Mouse (Mus musculus) bone marrow macrophage, adult 2 months (primary cell): Measurements from ENCODE around the gene Apba3. TPM values are rescaled to one million over a fixed set of nuclear protein-coding genes. Genes with fewer than 3 reads are reported as not detected.

ENCODE experiments used
- H3K27ac ChIP-seq: 2 replicates; pipeline ENCODE4 v1.5.1; 2012; ENCODE audit warnings: low read depth, low read length; ENCODE audit not compliant: insufficient read depth
- H3K4me1 ChIP-seq: 2 replicates; pipeline ENCODE4 v1.6.1; 2012; ENCODE audit warnings: low read length; ENCODE audit not compliant: control insufficient read depth, insufficient read depth
- H3K4me3 ChIP-seq: 2 replicates; pipeline ENCODE4 v1.5.1; 2012; ENCODE audit warnings: mild to moderate bottlenecking, low read length, moderate library complexity; ENCODE audit not compliant: insufficient read depth
- CTCF ChIP-seq: IDR thresholded peaks from 2 replicates; pipeline ENCODE4 v1.5.1; 2012; ENCODE audit warnings: low read depth, mild to moderate bottlenecking, low read length, moderate library complexity
- POLR2A ChIP-seq: IDR thresholded peaks from 2 replicates; pipeline ENCODE4 v1.6.1; 2012; ENCODE audit warnings: mild to moderate bottlenecking, low read depth, low read length, borderline replicate concordance
- polyA plus RNA-seq: library from polyadenylated mRNA; stranded (reverse); fragments of >200 nt; gene quantifications from 2 replicates; pipeline ENCODE4 v1.2.4, GENCODE M21; 2012; ENCODE audit not compliant: missing spikeins, insufficient read depth, insufficient read length

Gene Apba3
- polyA plus RNA-seq, 1 experiment: 34.3 TPM

- TF ChIP-seq CTCF: no peak
- TF ChIP-seq POLR2A: no peak
- Histone ChIP-seq H3K27ac (no peak within 1 kb of the TSS), H3K4me3 (peak within 1 kb of the TSS; percentile 63), H3K4me1 (peaks cover 5% of the 10 kb centered on the region)
Measured at GRCm38 (mm10) chr10:81232580-81233225, 34.1 kb upstream of the Apba3 start, which contains the start of gene Zfr2. Gene Zfr2 (plus strand): TSS chr10:81233155.

- Histone ChIP-seq H3K4me1 (peaks cover 5% of the 10 kb centered on the region), H3K4me3 (peak overlapping the region; percentile 63), H3K27ac (no peak overlapping the region)
- 0 out of 2 replicates have a peak, but pooled peaks have one; percentile 12 for TF ChIP-seq POLR2A
- TF ChIP-seq CTCF: no peak
Measured at GRCm38 (mm10) chr10:81233226-81233585, 33.6 kb upstream of the Apba3 start.

GRCm38 (mm10) chr10:81234206-81234605 lies 32.6 kb upstream of the Apba3 start:
- H3K4me3 ChIP-seq: no peak overlapping the region
- TF ChIP-seq CTCF: no peak
- H3K4me1 ChIP-seq: peaks cover 5% of the 10 kb centered on the region
- no peak overlapping the region for H3K27ac ChIP-seq

GRCm38 (mm10) chr10:81236471-81237268 lies 30.1 kb upstream of the Apba3 start:
- peaks cover 5% of the 10 kb centered on the region for H3K4me1 ChIP-seq
- H3K4me3 ChIP-seq: no peak overlapping the region
- H3K27ac ChIP-seq: no peak overlapping the region
- TF ChIP-seq POLR2A (no peak), CTCF (no peak)

GRCm38 (mm10) chr10:81238618-81239017 lies 28.1 kb upstream of the Apba3 start:
- no peak overlapping the region for H3K27ac ChIP-seq
- no peak overlapping the region for H3K4me3 ChIP-seq
- H3K4me1 ChIP-seq: peaks cover 2% of the 10 kb centered on the region; the same call in 1 of the 2 replicates
- TF ChIP-seq CTCF (no peak), POLR2A (no peak)

- peaks cover 4% of the 10 kb centered on the region for H3K4me1 ChIP-seq
- H3K4me3 ChIP-seq: no peak overlapping the region
- no peak overlapping the region for H3K27ac ChIP-seq
- no peak for TF ChIP-seq POLR2A
- peak; percentile 98 for TF ChIP-seq CTCF
Measured at GRCm38 (mm10) chr10:81240876-81241275, 25.9 kb upstream of the Apba3 start.

GRCm38 (mm10) chr10:81242021-81242420 lies 24.7 kb upstream of the Apba3 start:
- H3K27ac ChIP-seq: no peak overlapping the region
- TF ChIP-seq CTCF (no peak), POLR2A (no peak)
- H3K4me1 ChIP-seq: peaks cover 4% of the 10 kb centered on the region
- no peak overlapping the region for H3K4me3 ChIP-seq

- Histone ChIP-seq H3K27ac (no peak overlapping the region), H3K4me3 (no peak overlapping the region), H3K4me1 (peaks cover 4% of the 10 kb centered on the region)
- TF ChIP-seq POLR2A: no peak
- no peak for TF ChIP-seq CTCF
Measured at GRCm38 (mm10) chr10:81244146-81244545, 22.6 kb upstream of the Apba3 start.

- H3K4me1 ChIP-seq: peaks cover 4% of the 10 kb centered on the region
- peak; percentile 59 for TF ChIP-seq CTCF
- no peak for TF ChIP-seq POLR2A
Measured at GRCm38 (mm10) chr10:81244595-81244994, 22.2 kb upstream of the Apba3 start.

GRCm38 (mm10) chr10:81245166-81245565 lies 21.6 kb upstream of the Apba3 start:
- H3K27ac ChIP-seq: no peak overlapping the region
- no peak overlapping the region for H3K4me3 ChIP-seq
- H3K4me1 ChIP-seq: peaks cover 4% of the 10 kb centered on the region
- TF ChIP-seq CTCF: no peak
- no peak for TF ChIP-seq POLR2A

More at GRCm38 (mm10) chr10:81244595-81244994, 22.2 kb upstream of the Apba3 start:
- Histone ChIP-seq H3K27ac (no peak overlapping the region), H3K4me3 (no peak overlapping the region)
